14 mouse cellular contexts compared by ENCODE assay signal in genomic region chr17:62319033-62319432, GRCm38 (mm10).
"Had no signal": no experiment of that assay in that cellular context is flagged by ENCODE, and none has a peak within 500 bp of the region (broad histone marks: within the 10 kb centered on the region; RNA-seq: fewer than 3 reads in every experiment).

No protein-coding gene starts in this region.

- ATAC-seq: midbrain, embryonic 15.5 days had no signal

- H3K4me2 ChIP-seq: limb, embryonic 13.5 days; liver, embryonic 11.5 days; liver, embryonic 15.5 days; lung, embryonic 15.5 days; midbrain, embryonic 11.5 days; midbrain, embryonic 15.5 days; neural tube, embryonic 12.5 days had no signal

- H3K27ac ChIP-seq: limb, embryonic 13.5 days; liver, embryonic 15.5 days; lung, embryonic 15.5 days; macrophage; midbrain, embryonic 15.5 days; neural tube, embryonic 12.5 days; stomach, postnatal 0 days had no signal

- H3K9me3 ChIP-seq: limb, embryonic 13.5 days; liver, embryonic 15.5 days; lung, embryonic 15.5 days; midbrain, embryonic 15.5 days; neural tube, embryonic 12.5 days had no signal

- H3K4me1 ChIP-seq: limb, embryonic 13.5 days; liver, embryonic 15.5 days; lung, embryonic 15.5 days; megakaryocyte, embryonic 14.5 days; midbrain, embryonic 15.5 days; neural tube, embryonic 12.5 days had no signal

- H3K9ac ChIP-seq: limb, embryonic 13.5 days; liver, embryonic 15.5 days; lung, embryonic 15.5 days; midbrain, embryonic 15.5 days; neural tube, embryonic 12.5 days had no signal

- H3K27me3 ChIP-seq: limb, embryonic 13.5 days; liver, embryonic 15.5 days; lung, embryonic 15.5 days; megakaryocyte, embryonic 14.5 days; midbrain, embryonic 15.5 days; neural tube, embryonic 12.5 days had no signal

- H3K36me3 ChIP-seq: limb, embryonic 13.5 days; liver, embryonic 15.5 days; lung, embryonic 15.5 days; midbrain, embryonic 15.5 days; neural tube, embryonic 12.5 days had no signal

- H3K4me3 ChIP-seq: limb, embryonic 13.5 days; liver, embryonic 15.5 days; lung, embryonic 15.5 days; megakaryocyte, embryonic 14.5 days; midbrain, embryonic 15.5 days; neural tube, embryonic 12.5 days had no signal

- DNase-seq: kidney, postnatal 36 days; layer of hippocampus, adult 9-11 months; layer of hippocampus, postnatal 36 days; thymus, postnatal 4 days had no signal
